Mouse (Mus musculus): Measurements from ENCODE around the gene Xpnpep1. TPM values are rescaled to one million over a fixed set of nuclear protein-coding genes. Genes with fewer than 3 reads are reported as not detected.
A peak's percentile ranks its signal among the peaks of the same experiment; 100 is the strongest.

Gene Xpnpep1
- 10 to 100 TPM; 41.8 to 52.1 TPM for total RNA-seq (2021)
- long read RNA-seq, experiment 1, full-length matches to known transcripts: 17 of 59 reads
- long read RNA-seq, experiment 1, partial matches to known transcripts: 3 of 59 reads
- long read RNA-seq, experiment 1, other reads (novel, unspliced or antisense): 39 of 59 reads
- long read RNA-seq, experiment 2, full-length matches to known transcripts: 36 of 86 reads
- long read RNA-seq, experiment 2, partial matches to known transcripts: 2 of 86 reads
- long read RNA-seq, experiment 2, other reads (novel, unspliced or antisense): 48 of 86 reads

GRCm38 (mm10) chr19:53040164-53041132 is at the start of gene Xpnpep1:
TSS of gene Xpnpep1 (minus strand) at chr19:53040214.
- intact Hi-C loops (cut with DNase I): no loop called here

DNA sequence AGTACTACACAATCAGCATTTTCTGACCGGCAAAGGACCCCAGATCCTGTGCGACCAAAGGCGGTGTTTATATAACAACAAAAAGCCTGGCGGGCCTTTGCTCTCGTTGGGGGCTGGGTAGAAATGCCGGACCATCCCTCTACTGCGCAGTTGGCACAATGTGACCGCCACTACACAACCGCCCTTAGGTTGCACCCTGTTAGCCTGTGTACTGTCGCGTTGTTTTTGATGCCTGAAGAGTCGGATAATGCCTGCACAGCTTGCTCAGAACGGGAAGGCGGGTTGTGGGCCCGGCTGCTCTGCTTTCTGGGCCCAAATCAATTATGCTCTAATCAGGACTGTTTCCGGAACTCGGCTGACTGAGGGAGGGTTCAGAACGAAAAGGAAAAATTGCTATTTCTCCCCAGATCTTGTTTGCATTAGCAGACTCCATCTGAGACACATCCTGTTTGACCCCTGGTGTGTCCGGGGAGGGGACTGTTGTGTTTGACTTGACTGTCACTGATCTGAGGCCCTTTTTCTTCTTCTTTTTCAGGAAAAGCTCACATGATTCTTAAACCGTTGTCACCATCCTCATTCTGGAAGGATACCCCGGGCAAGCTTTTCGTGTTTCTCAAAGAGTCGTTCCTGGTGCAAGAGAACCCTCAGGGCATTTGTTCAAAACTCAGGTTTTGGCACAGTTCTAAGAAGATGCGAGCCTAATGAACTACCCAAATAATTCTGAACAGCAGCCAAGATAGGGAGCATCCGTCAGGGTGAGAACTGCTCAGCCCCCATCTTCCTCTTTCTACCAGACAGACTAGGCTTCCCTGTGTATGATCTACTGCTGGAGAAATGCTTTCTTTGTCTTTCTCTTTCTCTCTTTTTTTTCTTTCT is 47.5 kb upstream of the Xpnpep1 start:
- no peak for DNase-seq
- intact Hi-C loops (cut with DNase I): no loop called here

More at GRCm38 (mm10) chr19:53040164-53041132, at the start of gene Xpnpep1:
- no peak for DNase-seq

GRCm38 (mm10) chr19:53086861-53087260 is 46.8 kb upstream of the Xpnpep1 start:
- intact Hi-C loops (cut with DNase I): no loop called here
- no peak for DNase-seq

GRCm38 (mm10) chr19:53084735-53085134 is 44.7 kb upstream of the Xpnpep1 start:
- intact Hi-C loops (cut with DNase I): no loop called here
- no peak for DNase-seq

- DNase-seq: no peak
- intact Hi-C loops (cut with DNase I): no loop called here
These were observed 42.8 kb upstream of the Xpnpep1 start for GRCm38 (mm10) chr19:53082862-53083261.

DNA sequence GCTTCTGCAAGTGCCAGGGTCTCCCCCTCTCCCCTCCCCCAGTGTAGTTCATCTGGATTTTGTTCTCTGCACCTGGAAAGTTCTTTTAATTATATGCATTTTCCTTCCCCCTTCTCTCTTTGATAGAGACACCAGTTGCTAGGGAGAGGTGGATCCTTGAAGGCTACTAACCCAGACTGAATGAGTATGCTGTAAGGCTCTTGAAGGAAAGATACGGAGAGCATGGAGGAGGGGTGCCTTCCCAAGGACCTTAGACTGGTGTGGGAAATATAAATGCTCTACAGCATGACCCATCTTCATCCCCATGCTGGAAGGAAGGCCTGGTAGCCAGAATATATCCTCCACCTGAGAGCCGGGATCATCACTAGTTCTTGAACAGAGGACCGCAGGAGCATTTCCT is 41.3 kb upstream of the Xpnpep1 start:
- intact Hi-C loops (cut with DNase I): no loop called here
- no peak for DNase-seq

DNA sequence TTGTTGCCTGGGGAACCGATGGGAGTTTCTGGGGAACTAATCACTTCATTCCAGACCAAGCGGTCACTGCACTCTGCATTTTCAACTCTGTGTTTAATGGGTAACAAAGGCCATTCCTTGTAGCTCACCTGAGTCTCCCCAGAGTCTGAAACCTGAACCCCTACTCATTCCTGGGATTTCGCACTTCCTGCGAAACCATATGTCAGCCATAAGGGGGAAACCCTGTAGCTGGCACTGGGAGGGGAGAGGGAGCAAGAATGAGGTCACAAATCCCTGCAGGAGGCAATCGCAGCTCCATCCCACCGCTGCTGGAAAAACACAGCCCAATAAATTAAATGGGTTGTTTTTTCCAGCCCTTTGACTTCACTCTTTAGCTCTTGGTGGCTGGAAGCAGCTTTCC is 40.9 kb upstream of the Xpnpep1 start:
- intact Hi-C loops (cut with DNase I): no loop called here
- DNase-seq: no peak

DNA sequence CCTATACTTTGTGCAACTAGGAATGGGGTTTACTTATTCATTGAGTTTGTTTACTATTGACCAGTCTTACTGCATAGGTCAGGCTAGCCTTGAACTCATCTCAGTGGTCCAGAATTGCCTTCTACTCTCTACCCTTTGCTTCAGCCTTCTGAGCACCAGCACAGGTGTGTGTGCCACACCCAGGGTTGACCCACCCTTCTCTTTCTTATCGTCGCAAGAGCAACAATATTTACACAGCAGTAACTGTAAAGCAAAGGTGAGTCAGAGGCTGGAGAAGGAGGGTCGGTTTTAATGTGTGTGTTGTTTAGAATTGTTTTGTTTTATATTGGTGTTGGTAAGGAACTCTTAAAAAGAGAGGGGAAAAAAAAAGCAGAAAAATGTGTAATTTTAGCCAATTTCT is 40.5 kb upstream of the Xpnpep1 start:
- no peak for DNase-seq
- intact Hi-C loops (cut with DNase I): no loop called here

- intact Hi-C loops (cut with DNase I): no loop called here
- no peak for DNase-seq
These were observed 40.0 kb upstream of the Xpnpep1 start for GRCm38 (mm10) chr19:53080026-53080425.

GRCm38 (mm10) chr19:53078271-53079085 is 38.5 kb upstream of the Xpnpep1 start:
- no peak for DNase-seq
- intact Hi-C loops (cut with DNase I): no loop called here

- intact Hi-C loops (cut with DNase I): no loop called here
- DNase-seq: no peak
These were observed 37.3 kb upstream of the Xpnpep1 start for GRCm38 (mm10) chr19:53077278-53077677.

DNA sequence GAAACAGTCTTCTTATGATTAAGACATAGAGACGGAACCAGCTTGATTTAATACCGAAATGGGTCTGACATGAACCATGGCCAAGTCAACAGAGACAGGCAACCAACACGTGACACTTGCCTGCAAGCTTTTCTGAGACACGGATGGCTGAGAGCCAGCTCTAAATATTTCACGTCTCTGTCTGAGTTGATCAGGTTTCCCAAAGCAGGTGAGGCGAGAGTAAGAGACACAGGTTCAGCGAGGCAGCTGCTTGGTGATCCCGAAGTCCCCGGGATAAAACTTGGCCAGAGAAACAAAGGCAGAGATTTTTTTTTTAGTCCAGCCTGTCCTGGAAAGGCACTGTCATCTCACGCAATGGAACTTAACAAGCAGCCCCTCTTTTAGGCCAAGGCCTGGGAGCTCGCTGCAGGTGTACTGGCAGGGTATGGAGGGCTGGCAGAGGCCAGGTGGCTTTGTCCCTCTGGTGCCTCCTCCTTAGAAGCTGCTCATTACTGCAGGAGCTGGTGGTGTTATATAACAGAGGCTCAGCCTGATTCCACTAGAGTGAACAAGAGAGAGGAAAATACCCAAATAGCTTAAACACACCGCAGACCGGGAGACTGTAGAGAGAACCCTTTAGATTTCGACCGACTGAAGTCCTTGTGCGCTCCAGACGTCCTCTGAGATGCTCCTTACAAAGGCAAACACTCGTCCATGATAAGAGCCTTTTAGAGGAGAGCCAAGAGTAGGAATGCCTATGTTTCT is 36.4 kb upstream of the Xpnpep1 start:
- intact Hi-C loops (cut with DNase I): no loop called here
- peak in 1 of 2 experiments; percentile 37 for DNase-seq

- intact Hi-C loops (cut with DNase I): no loop called here
- no peak for DNase-seq
These were observed 35.9 kb upstream of the Xpnpep1 start for GRCm38 (mm10) chr19:53075896-53076237.

DNA sequence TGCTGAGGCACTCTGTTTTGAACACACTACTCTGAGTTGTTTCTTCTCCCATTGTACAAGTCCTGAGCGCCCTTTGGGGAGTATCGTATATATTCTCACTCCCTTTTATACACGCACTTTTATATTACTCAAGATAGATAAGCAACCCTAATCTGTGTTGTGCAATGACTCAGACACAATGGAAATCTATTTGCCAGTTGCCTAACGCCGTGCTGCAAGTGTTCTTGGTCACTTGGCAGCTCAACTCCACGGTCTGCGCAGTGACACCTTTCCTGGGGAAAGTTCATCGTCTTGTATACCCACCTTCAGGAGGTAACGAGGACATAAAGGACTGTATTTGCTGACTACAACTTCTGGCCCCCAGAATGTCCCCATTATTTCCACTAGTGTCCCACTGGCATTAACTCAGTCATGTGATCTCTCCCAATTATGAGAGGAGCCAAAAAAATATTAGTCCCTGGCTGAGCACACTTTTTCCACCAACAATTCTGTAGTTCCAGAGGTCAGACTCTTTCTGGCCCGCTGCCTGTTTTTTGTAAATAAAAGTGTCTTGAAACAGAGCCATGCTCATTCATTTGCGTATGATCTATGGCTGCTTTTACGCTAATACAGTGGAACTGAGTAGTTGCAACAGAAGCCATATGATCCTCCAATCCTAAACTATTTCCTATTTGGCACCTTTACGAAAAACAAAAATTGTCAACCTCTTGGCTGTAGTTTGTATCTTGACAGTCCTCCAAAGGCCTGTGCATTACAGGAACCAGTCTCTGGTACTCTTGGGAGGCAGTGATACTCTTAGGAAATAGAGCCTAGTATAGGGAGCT is 35.1 kb upstream of the Xpnpep1 start:
- no peak for DNase-seq
- intact Hi-C loops (cut with DNase I): no loop called here

- DNase-seq: no peak
- intact Hi-C loops (cut with DNase I): no loop called here
These were observed 33.5 kb upstream of the Xpnpep1 start for GRCm38 (mm10) chr19:53073521-53073920.

GRCm38 (mm10) chr19:53072406-53072805 is 32.4 kb upstream of the Xpnpep1 start:
- no peak for DNase-seq
- intact Hi-C loops (cut with DNase I): no loop called here

- DNase-seq: no peak
- intact Hi-C loops (cut with DNase I): no loop called here
These were observed 31.6 kb upstream of the Xpnpep1 start for GRCm38 (mm10) chr19:53071651-53072050.

GRCm38 (mm10) chr19:53070870-53071269 is 30.9 kb upstream of the Xpnpep1 start:
- DNase-seq: no peak
- intact Hi-C loops (cut with DNase I): no loop called here
